Mouse (Mus musculus): ENCODE data around the gene Gm10337.
A peak's percentile ranks its signal among the peaks of the same experiment; 100 is the strongest.

Gm10337 gene

GRCm38 (mm10) chr15:102503447-102503846 is at the start of gene Gm10337:
Gm10337 (plus strand) TSS chr15:102503722.
- Histone ChIP-seq H3K36me3 (ENCODE audit: control insufficient read depth, insufficient read depth, low read length, poor library complexity, severe bottlenecking) (peaks cover 6% of the 10 kb centered on the region), H3K27me3 (ENCODE audit: control insufficient read depth, insufficient read depth, low read length, poor library complexity, severe bottlenecking) (no peaks in the 10 kb centered on the region)
- no peak for DNase-seq (ENCODE audit: low read depth, low spot score)

- Histone ChIP-seq H3K27me3 (ENCODE audit: control insufficient read depth, insufficient read depth, low read length, poor library complexity, severe bottlenecking) (no peaks in the 10 kb centered on the region), H3K36me3 (ENCODE audit: control insufficient read depth, insufficient read depth, low read length, poor library complexity, severe bottlenecking) (no peaks in the 10 kb centered on the region)
- DNase-seq (ENCODE audit: low read depth, low spot score) = peak; percentile 51
Measured at GRCm38 (mm10) chr15:102455993-102456392, 47.5 kb upstream of the Gm10337 start.

- no peaks in the 10 kb centered on the region; the same call in 1 of the 2 replicates for H3K36me3 ChIP-seq (ENCODE audit: control insufficient read depth, insufficient read depth, low read length, poor library complexity, severe bottlenecking)
- no peaks in the 10 kb centered on the region for H3K27me3 ChIP-seq (ENCODE audit: control insufficient read depth, insufficient read depth, low read length, poor library complexity, severe bottlenecking)
- peak; percentile 32 for DNase-seq (ENCODE audit: low read depth, low spot score)
Measured at GRCm38 (mm10) chr15:102458050-102458736, 45.3 kb upstream of the Gm10337 start.

GRCm38 (mm10) chr15:102458904-102459317 is 44.6 kb upstream of the Gm10337 start, which contains the start of gene Prr13:
Prr13 (plus strand) TSS chr15:102459028.
- no peaks in the 10 kb centered on the region; the same call in 1 of the 2 replicates for H3K36me3 ChIP-seq (ENCODE audit: control insufficient read depth, insufficient read depth, low read length, poor library complexity, severe bottlenecking)
- peak; percentile 98 for DNase-seq (ENCODE audit: low read depth, low spot score)

GRCm38 (mm10) chr15:102459381-102459780 is 44.1 kb upstream of the Gm10337 start:
- no peak for DNase-seq (ENCODE audit: low read depth, low spot score)
- no peaks in the 10 kb centered on the region; the same call in 1 of the 2 replicates for H3K36me3 ChIP-seq (ENCODE audit: control insufficient read depth, insufficient read depth, low read length, poor library complexity, severe bottlenecking)
- H3K27me3 ChIP-seq (ENCODE audit: control insufficient read depth, insufficient read depth, low read length, poor library complexity, severe bottlenecking) = no peaks in the 10 kb centered on the region

More at GRCm38 (mm10) chr15:102458904-102459317, 44.6 kb upstream of the Gm10337 start, which contains the start of gene Prr13:
- no peaks in the 10 kb centered on the region for H3K27me3 ChIP-seq (ENCODE audit: control insufficient read depth, insufficient read depth, low read length, poor library complexity, severe bottlenecking)

- DNase-seq (ENCODE audit: low read depth, low spot score) = no peak
- H3K27me3 ChIP-seq (ENCODE audit: control insufficient read depth, insufficient read depth, low read length, poor library complexity, severe bottlenecking) = no peaks in the 10 kb centered on the region
Measured at GRCm38 (mm10) chr15:102459847-102460246, 43.7 kb upstream of the Gm10337 start.

GRCm38 (mm10) chr15:102460409-102460808 is 43.1 kb upstream of the Gm10337 start:
- no peak for DNase-seq (ENCODE audit: low read depth, low spot score)
- Histone ChIP-seq H3K27me3 (ENCODE audit: control insufficient read depth, insufficient read depth, low read length, poor library complexity, severe bottlenecking) (no peaks in the 10 kb centered on the region), H3K36me3 (ENCODE audit: control insufficient read depth, insufficient read depth, low read length, poor library complexity, severe bottlenecking) (no peaks in the 10 kb centered on the region; the same call in 1 of the 2 replicates)

More at GRCm38 (mm10) chr15:102459847-102460246, 43.7 kb upstream of the Gm10337 start:
- no peaks in the 10 kb centered on the region; the same call in 1 of the 2 replicates for H3K36me3 ChIP-seq (ENCODE audit: control insufficient read depth, insufficient read depth, low read length, poor library complexity, severe bottlenecking)

GRCm38 (mm10) chr15:102460971-102461370 is 42.6 kb upstream of the Gm10337 start:
- Histone ChIP-seq H3K36me3 (ENCODE audit: control insufficient read depth, insufficient read depth, low read length, poor library complexity, severe bottlenecking) (no peaks in the 10 kb centered on the region; the same call in 1 of the 2 replicates), H3K27me3 (ENCODE audit: control insufficient read depth, insufficient read depth, low read length, poor library complexity, severe bottlenecking) (no peaks in the 10 kb centered on the region)
- DNase-seq (ENCODE audit: low read depth, low spot score) = no peak

GRCm38 (mm10) chr15:102461430-102462075 is 42.0 kb upstream of the Gm10337 start:
- DNase-seq (ENCODE audit: low read depth, low spot score) = no peak
- Histone ChIP-seq H3K36me3 (ENCODE audit: control insufficient read depth, insufficient read depth, low read length, poor library complexity, severe bottlenecking) (no peaks in the 10 kb centered on the region; the same call in 1 of the 2 replicates), H3K27me3 (ENCODE audit: control insufficient read depth, insufficient read depth, low read length, poor library complexity, severe bottlenecking) (no peaks in the 10 kb centered on the region)

- no peaks in the 10 kb centered on the region for H3K27me3 ChIP-seq (ENCODE audit: control insufficient read depth, insufficient read depth, low read length, poor library complexity, severe bottlenecking)
Measured at GRCm38 (mm10) chr15:102463666-102464065, 39.9 kb upstream of the Gm10337 start.

GRCm38 (mm10) chr15:102468675-102469370 is 34.7 kb upstream of the Gm10337 start:
- DNase-seq (ENCODE audit: low read depth, low spot score) = no peak
- Histone ChIP-seq H3K27me3 (ENCODE audit: control insufficient read depth, insufficient read depth, low read length, poor library complexity, severe bottlenecking) (no peaks in the 10 kb centered on the region), H3K36me3 (ENCODE audit: control insufficient read depth, insufficient read depth, low read length, poor library complexity, severe bottlenecking) (no peaks in the 10 kb centered on the region)

More at GRCm38 (mm10) chr15:102463666-102464065, 39.9 kb upstream of the Gm10337 start:
- H3K36me3 ChIP-seq (ENCODE audit: control insufficient read depth, insufficient read depth, low read length, poor library complexity, severe bottlenecking) = no peaks in the 10 kb centered on the region; the same call in 1 of the 2 replicates
- DNase-seq (ENCODE audit: low read depth, low spot score) = peak; percentile 75

- Histone ChIP-seq H3K27me3 (ENCODE audit: control insufficient read depth, insufficient read depth, low read length, poor library complexity, severe bottlenecking) (no peaks in the 10 kb centered on the region), H3K36me3 (ENCODE audit: control insufficient read depth, insufficient read depth, low read length, poor library complexity, severe bottlenecking) (peaks cover 6% of the 10 kb centered on the region)
- DNase-seq (ENCODE audit: low read depth, low spot score) = peak; percentile 98
Measured at GRCm38 (mm10) chr15:102470183-102470604, 33.3 kb upstream of the Gm10337 start, which contains the start of gene Pcbp2. Pcbp2 (plus strand) TSS chr15:102470539.

- H3K27me3 ChIP-seq (ENCODE audit: control insufficient read depth, insufficient read depth, low read length, poor library complexity, severe bottlenecking) = no peaks in the 10 kb centered on the region
- DNase-seq (ENCODE audit: low read depth, low spot score) = peak; percentile 83
- peaks cover 8% of the 10 kb centered on the region for H3K36me3 ChIP-seq (ENCODE audit: control insufficient read depth, insufficient read depth, low read length, poor library complexity, severe bottlenecking)
Measured at GRCm38 (mm10) chr15:102470605-102471294, 32.8 kb upstream of the Gm10337 start.

- Histone ChIP-seq H3K27me3 (ENCODE audit: control insufficient read depth, insufficient read depth, low read length, poor library complexity, severe bottlenecking) (no peaks in the 10 kb centered on the region), H3K36me3 (ENCODE audit: control insufficient read depth, insufficient read depth, low read length, poor library complexity, severe bottlenecking) (peaks cover 10% of the 10 kb centered on the region)
- DNase-seq (ENCODE audit: low read depth, low spot score) = no peak
Measured at GRCm38 (mm10) chr15:102471295-102471645, 32.3 kb upstream of the Gm10337 start.
